Mouse (Mus musculus) stomach, postnatal 0 days (tissue): ENCODE measurements around the gene Gm20509.

Experiments used
- CTCF ChIP-seq: IDR thresholded peaks from 2 replicates; pipeline ENCODE4 v1.5.1; 2016; ENCODE audit warnings: antibody characterized with exemption, low read depth, mild to moderate bottlenecking, moderate library complexity
- EP300 ChIP-seq: optimal IDR thresholded peaks from 2 replicates; pipeline ENCODE3; 2016; ENCODE audit warnings: antibody characterized with exemption

- no peak for TF ChIP-seq CTCF
- no peak for TF ChIP-seq EP300
Measured at GRCm38 (mm10) chr9:73129875-73130274, 27.6 kb downstream of the Gm20509 start.
